In the genomic region with DNA sequence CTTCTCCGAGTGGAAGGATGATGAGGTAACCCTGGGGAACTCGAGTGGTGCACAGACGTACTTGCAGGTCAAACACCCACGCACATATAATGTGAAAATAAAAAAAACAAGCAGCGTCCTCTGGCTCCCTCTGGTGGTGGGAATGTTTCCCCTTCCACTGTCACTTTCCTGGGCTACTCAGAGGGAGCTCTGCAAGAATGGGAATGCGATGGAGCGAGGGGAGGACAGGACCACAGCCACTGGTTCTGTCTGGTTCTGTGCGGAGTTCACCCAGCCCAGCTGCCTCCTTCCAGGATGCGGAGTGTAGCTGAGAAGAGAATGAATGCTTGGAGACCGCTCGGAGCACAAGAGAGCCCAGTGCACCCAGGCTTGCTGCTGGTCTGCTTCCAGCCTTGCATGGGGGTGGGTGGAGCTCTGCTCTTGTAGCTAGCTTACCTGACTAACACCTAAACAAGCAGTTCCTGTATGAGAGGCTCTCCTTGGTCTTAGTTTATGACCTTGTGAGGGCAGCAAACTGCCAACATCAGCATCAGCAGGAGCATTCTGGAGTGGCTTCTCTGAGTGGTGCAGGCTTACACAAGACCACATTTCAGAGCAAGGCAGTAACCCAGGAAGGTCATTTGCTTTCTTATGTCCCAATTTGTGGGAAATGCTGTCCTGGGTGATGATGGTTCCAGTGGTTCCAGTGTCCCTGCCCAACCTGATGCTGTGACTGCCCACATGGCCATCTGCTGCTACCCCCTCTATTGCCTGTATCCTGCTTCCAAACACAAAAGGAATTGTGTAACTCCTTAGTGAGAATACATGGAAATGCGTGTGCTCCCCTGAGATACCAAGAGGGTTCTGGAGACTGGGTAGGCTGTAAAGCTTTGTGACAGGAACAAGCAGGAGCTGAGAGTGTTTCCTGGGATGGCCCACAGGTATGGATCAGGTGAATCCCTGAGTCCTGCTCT, we compare ENCODE assay signal across 8 mouse cellular contexts. TPM values are rescaled to one million over a fixed set of nuclear protein-coding genes. Genes with fewer than 3 reads are reported as not detected.
DNase-seq lines count a peak whose midpoint lies in the region; ATAC-seq and TF ChIP-seq lines count a peak whose summit lies in the region.

No protein-coding gene starts in this region.

- peak; percentile 73 for ATAC-seq in forebrain, embryonic 15.5 days (replicated peaks)
- peak; percentile 60 for ATAC-seq in liver, postnatal 0 days
- peak; percentile 54; the same call in 1 of the 2 replicates for ATAC-seq in neural tube, embryonic 13.5 days (ENCODE audit: low read depth)

- peaks cover 19% of the 10 kb centered on the region; the same call in 1 of the 2 replicates for H3K36me3 ChIP-seq in ES-E14 (ENCODE audit: control insufficient read depth, insufficient read depth, low read length, poor library complexity, severe bottlenecking)
- peaks cover 56% of the 10 kb centered on the region for H3K36me3 ChIP-seq in forebrain, embryonic 15.5 days
- peaks cover 53% of the 10 kb centered on the region for H3K36me3 ChIP-seq in liver, postnatal 0 days (replicated peaks; ENCODE audit: insufficient read depth, low read length)
- H3K36me3 ChIP-seq in neural tube, embryonic 13.5 days: peaks cover 92% of the 10 kb centered on the region

- no peak overlapping the region for H3K27ac ChIP-seq in ES-E14 (ENCODE audit: insufficient read depth, low read depth, low read length, poor library complexity, severe bottlenecking)
- H3K27ac ChIP-seq in forebrain, embryonic 15.5 days (replicated peaks): peak overlapping the region; percentile 15; the same call in 1 of the 2 replicates
- H3K27ac ChIP-seq in liver, postnatal 0 days (ENCODE audit: low read depth): peak overlapping the region; percentile 83
- H3K27ac ChIP-seq in neural tube, embryonic 13.5 days (replicated peaks): peak overlapping the region; percentile 55

- peak; percentile 75 for DNase-seq in ES-E14 (ENCODE audit: low read depth, low spot score)
- peak; percentile 77 for DNase-seq in cerebellum, adult 11 months
- peak; percentile 67 for DNase-seq in heart, postnatal 25 days (ENCODE audit: low spot score)
- DNase-seq in layer of hippocampus, adult 11-12 months (ENCODE audit: low spot score): peak; percentile 92
- DNase-seq in liver, postnatal 0 days: peak; percentile 84
- DNase-seq in telencephalon, adult 2 months (ENCODE audit: low read depth, low spot score): peak; percentile 72

- no peaks in the 10 kb centered on the region for H3K27me3 ChIP-seq in forebrain, embryonic 15.5 days
- H3K27me3 ChIP-seq in liver, postnatal 0 days (ENCODE audit: insufficient read depth, low read length): no peaks in the 10 kb centered on the region
- no peaks in the 10 kb centered on the region for H3K27me3 ChIP-seq in neural tube, embryonic 13.5 days

- peaks cover 0 to 12% of the 10 kb centered on the region in 2 experiments; a peak in 2 of 4 replicates for H3K4me1 ChIP-seq in ES-E14 (ENCODE audit: control insufficient read depth in 2 of 2, insufficient read depth in 2 of 2, low read length in 2 of 2, poor library complexity in 1 of 2)
- 0 out of 2 replicates have a peak, but pooled peaks cover 3% of the 10 kb centered on the region for H3K4me1 ChIP-seq in forebrain, embryonic 15.5 days
- H3K4me1 ChIP-seq in liver, postnatal 0 days (ENCODE audit: insufficient read depth): peaks cover 16% of the 10 kb centered on the region
- peaks cover 5% of the 10 kb centered on the region for H3K4me1 ChIP-seq in neural tube, embryonic 13.5 days (replicated peaks)

- no peak overlapping the region for H3K4me2 ChIP-seq in forebrain, embryonic 15.5 days (replicated peaks)
- peak overlapping the region; percentile 29; the same call in 1 of the 2 replicates for H3K4me2 ChIP-seq in liver, postnatal 0 days (ENCODE audit: low read depth, low read length)
- H3K4me2 ChIP-seq in neural tube, embryonic 13.5 days: no peak overlapping the region

- in situ Hi-C loops in ES-E14 (cut with MboI; ENCODE audit: low sequenced_read_pairs in 2 of 2, unreplicated experiment in 2 of 2): no loop called here

- intact Hi-C loops in heart, postnatal 25 days (cut with DNase I): loop anchor here (2.0 to 5.0 kb wide), 3 partner anchors 25 to 227 kb away; no protein-coding TSS in a partner anchor

- TF ChIP-seq EP300 in liver, postnatal 0 days (IDR thresholded peaks at IDR 0.05; ENCODE audit: low read depth): no peak

- no peak overlapping the region for H3K9ac ChIP-seq in ES-E14 (ENCODE audit: insufficient read depth, low read depth, low read length, poor library complexity, severe bottlenecking)
- H3K9ac ChIP-seq in forebrain, embryonic 15.5 days (replicated peaks): no peak overlapping the region
- H3K9ac ChIP-seq in liver, postnatal 0 days (replicated peaks): peak overlapping the region; percentile 5; the same call in 1 of the 2 replicates
- no peak overlapping the region for H3K9ac ChIP-seq in neural tube, embryonic 13.5 days

- peak; percentile 97 for TF ChIP-seq CTCF in liver, postnatal 0 days (IDR thresholded peaks at IDR 0.05; ENCODE audit: low read depth)

- no peak overlapping the region for H3K4me3 ChIP-seq in ES-E14 (ENCODE audit: insufficient read depth in 1 of 2, low read depth in 1 of 2, low read length in 2 of 2, poor library complexity in 1 of 2, severe bottlenecking in 1 of 2)
- no peak overlapping the region for H3K4me3 ChIP-seq in forebrain, embryonic 15.5 days
- no peak overlapping the region for H3K4me3 ChIP-seq in liver, postnatal 0 days (ENCODE audit: low read depth, low read length)
- H3K4me3 ChIP-seq in neural tube, embryonic 13.5 days: no peak overlapping the region

- 37% methylated on average over 12 of the region's 12 CpGs for WGBS in forebrain, embryonic 15.5 days
- WGBS in liver, postnatal 0 days (ENCODE audit: insufficient replicate concordance): 31% methylated on average over 12 of the region's 12 CpGs
- 39% methylated on average over 12 of the region's 12 CpGs for WGBS in neural tube, embryonic 13.5 days

- H3K9me3 ChIP-seq in ES-E14 (ENCODE audit: control insufficient read depth, insufficient read depth, low read depth, low read length): no peaks in the 10 kb centered on the region
- H3K9me3 ChIP-seq in forebrain, embryonic 15.5 days: no peaks in the 10 kb centered on the region
- no peaks in the 10 kb centered on the region for H3K9me3 ChIP-seq in liver, postnatal 0 days (ENCODE audit: low read length)
- no peaks in the 10 kb centered on the region for H3K9me3 ChIP-seq in neural tube, embryonic 13.5 days

TF ChIP-seq in ES-E14, 5 proteins besides CTCF, POLR2A, EP300 and RAD21:
- TF ChIP-seq CHD2 (IDR thresholded peaks at IDR 0.05; ENCODE audit: low read depth, low read length): no peak
- TF ChIP-seq ZC3H11A (IDR thresholded peaks at IDR 0.05; ENCODE audit: borderline replicate concordance, low read depth, low read length): peak; percentile 20; the same call in 1 of the 2 replicates
- no peak for TF ChIP-seq HCFC1 (IDR thresholded peaks at IDR 0.05; ENCODE audit: borderline replicate concordance, insufficient read depth, low read length)
- peak; percentile 99 for TF ChIP-seq ZNF384 (IDR thresholded peaks at IDR 0.05; ENCODE audit: low read depth, low read length)
- TF ChIP-seq MAFK (IDR thresholded peaks at IDR 0.05; ENCODE audit: insufficient read depth, low read depth, low read length): no peak
TF ChIP-seq in ES-E14: peak in this region for 2.

RNA-seq across cellular contexts. Expression of gene Nudt16l1, which starts 24.5 kb away (rescaled TPM):
- 39.6 and 40.0 TPM in 2 replicates for total RNA-seq in ES-E14 (2012; rRNA removed)
- 138 and 139 TPM in 2 replicates for polyA plus RNA-seq in forebrain, embryonic 15.5 days (2015; fragmentation: Nextera tagmentation; extraction: Ambion mirVana)
- total RNA-seq in heart, postnatal 25 days (2021): 10 to 100 TPM; 20.5 to 24.3 TPM
- polyA plus RNA-seq in liver, postnatal 0 days (2015; fragmentation: Nextera tagmentation; extraction: Ambion mirVana): 38.9 and 40.2 TPM in 2 replicates
- 134 and 143 TPM in 2 replicates for polyA plus RNA-seq in neural tube, embryonic 13.5 days (2015; fragmentation: Nextera tagmentation; extraction: Ambion mirVana)

RNA-seq across cellular contexts. Expression of gene Mgrn1, which starts 28.0 kb away (rescaled TPM):
- 24.0 and 25.7 TPM in 2 replicates for total RNA-seq in ES-E14 (2012; rRNA removed)
- polyA plus RNA-seq in forebrain, embryonic 15.5 days (2015; fragmentation: Nextera tagmentation; extraction: Ambion mirVana): 95.8 and 102 TPM in 2 replicates
- total RNA-seq in heart, postnatal 25 days (2021): 100 to 1,000 TPM; 147 to 148 TPM
- polyA plus RNA-seq in liver, postnatal 0 days (2015; fragmentation: Nextera tagmentation; extraction: Ambion mirVana): 34.8 and 36.7 TPM in 2 replicates
- 105 and 110 TPM in 2 replicates for polyA plus RNA-seq in neural tube, embryonic 13.5 days (2015; fragmentation: Nextera tagmentation; extraction: Ambion mirVana)

RNA-seq across cellular contexts. Expression of gene Ubald1, which starts 33.9 kb away (rescaled TPM):
- 26.7 and 41.3 TPM in 2 replicates for total RNA-seq in ES-E14 (2012; rRNA removed)
- 45.1 and 47.6 TPM in 2 replicates for polyA plus RNA-seq in forebrain, embryonic 15.5 days (2015; fragmentation: Nextera tagmentation; extraction: Ambion mirVana)
- 10 to 100 TPM; 20.2 to 20.9 TPM for total RNA-seq in heart, postnatal 25 days (2021)
- 15.6 and 16.7 TPM in 2 replicates for polyA plus RNA-seq in liver, postnatal 0 days (2015; fragmentation: Nextera tagmentation; extraction: Ambion mirVana)
- polyA plus RNA-seq in neural tube, embryonic 13.5 days (2015; fragmentation: Nextera tagmentation; extraction: Ambion mirVana): 54.4 and 66.3 TPM in 2 replicates

RNA-seq across cellular contexts. Expression of gene Anks3, which starts 49.9 kb away (rescaled TPM):
- 34.9 and 46.7 TPM in 2 replicates for total RNA-seq in ES-E14 (2012; rRNA removed)
- 79.9 and 80.7 TPM in 2 replicates for polyA plus RNA-seq in forebrain, embryonic 15.5 days (2015; fragmentation: Nextera tagmentation; extraction: Ambion mirVana)
- total RNA-seq in heart, postnatal 25 days (2021): 10 to 100 TPM; 13.8 to 14.1 TPM
- 10.5 and 13.0 TPM in 2 replicates for polyA plus RNA-seq in liver, postnatal 0 days (2015; fragmentation: Nextera tagmentation; extraction: Ambion mirVana)
- 64.0 and 67.0 TPM in 2 replicates for polyA plus RNA-seq in neural tube, embryonic 13.5 days (2015; fragmentation: Nextera tagmentation; extraction: Ambion mirVana)
